Mouse (Mus musculus) liver, embryonic 14.5 days (tissue): ENCODE measurements around the gene Lrrc25.

Source experiments
- CTCF ChIP-seq: IDR thresholded peaks from 2 replicates; pipeline ENCODE4 v1.5.1; 2016; ENCODE audit warnings: antibody characterized with exemption, low read depth, control low read depth
- EP300 ChIP-seq: IDR thresholded peaks from 2 replicates; pipeline ENCODE4 v1.6.1; 2016; ENCODE audit warnings: antibody characterized with exemption, low read depth

DNA sequence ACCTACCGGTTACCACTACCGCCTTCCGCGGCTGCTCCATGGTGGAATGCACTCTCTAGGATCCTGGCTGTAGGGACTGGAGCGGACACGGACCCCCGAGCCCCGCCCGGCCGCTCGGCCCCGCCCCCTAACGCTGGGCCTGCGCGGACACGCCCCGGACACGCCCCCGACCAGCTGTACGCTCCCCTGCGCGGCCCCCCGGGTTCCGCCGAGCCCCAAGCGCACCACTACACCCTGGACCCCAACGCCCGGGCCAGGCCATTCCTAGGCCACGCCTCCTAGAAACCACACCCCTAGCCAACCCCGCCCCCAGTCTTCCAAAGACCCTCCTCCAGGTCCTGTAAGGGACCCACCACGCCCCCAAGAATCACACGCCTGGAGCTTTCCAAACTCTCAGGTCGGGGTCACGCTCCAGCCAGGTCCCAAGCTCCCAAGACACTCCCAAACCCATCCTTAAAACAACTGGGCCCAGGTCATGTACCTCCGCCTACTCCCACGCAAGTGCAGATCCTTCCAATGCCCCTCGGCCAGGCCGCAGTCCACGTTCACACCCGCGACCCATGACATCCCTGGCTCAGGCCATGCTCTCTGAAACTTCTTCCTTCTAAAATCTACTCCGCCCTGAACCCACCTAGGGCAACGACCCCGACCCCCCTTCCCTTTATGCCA is 43.8 kb downstream of the Lrrc25 start:
- no peak for TF ChIP-seq EP300
- no peak for TF ChIP-seq CTCF
